Comparison of ENCODE assay signal across 9 mouse cellular contexts in genomic region chr11:4294495-4295351, GRCm38 (mm10). TPM values are rescaled to one million over a fixed set of nuclear protein-coding genes. Genes with fewer than 3 reads are reported as not detected.
DNase-seq lines count a peak whose midpoint lies in the region; ATAC-seq lines count a peak whose summit lies in the region.
"Had no signal": no experiment of that assay in that cellular context is flagged by ENCODE, and none has a peak within 500 bp of the region (broad histone marks: within the 10 kb centered on the region; RNA-seq: fewer than 3 reads in every experiment).

No protein-coding gene starts in this region.

- peak; percentile 44 for DNase-seq in embryo, embryonic 11 days
- no peak for DNase-seq in embryo, embryonic 10.5 days (ENCODE audit: low spot score)
- peak; percentile 44 for DNase-seq in thymus, postnatal 0 days (ENCODE audit: low spot score)
- DNase-seq in thymus, postnatal 36 days = no peak
- DNase-seq in urinary bladder, postnatal 25 days (ENCODE audit: low spot score) = no peak

- H3K27ac ChIP-seq in heart, embryonic 15.5 days = peak overlapping the region; percentile 76

- 33% methylated on average over 14 of the region's 14 CpGs for WGBS in heart, embryonic 15.5 days

- H3K9ac ChIP-seq in heart, embryonic 15.5 days = no peak overlapping the region

- H3K36me3 ChIP-seq in heart, embryonic 15.5 days = no peaks in the 10 kb centered on the region

- peak overlapping the region; percentile 9; the same call in 1 of the 2 replicates for H3K4me2 ChIP-seq in heart, embryonic 15.5 days

- H3K9me3 ChIP-seq in heart, embryonic 15.5 days (replicated peaks) = no peaks in the 10 kb centered on the region

- peak; percentile 51 for ATAC-seq in heart, embryonic 15.5 days (replicated peaks; ENCODE audit: insufficient number of reproducible peaks, insufficient read depth, low FRiP score, low read depth)
- 0 out of 2 replicates have a peak, but pooled peaks have one; percentile 39 for ATAC-seq in monocyte, adult 5-6 weeks (replicated peaks; ENCODE audit: insufficient number of reproducible peaks, low FRiP score, low TSS enrichment, poor library complexity, severe bottlenecking)
- no peak for ATAC-seq in activated CD4-positive, CD25-positive, alpha-beta regulatory T cell, adult 4 months

- H3K4me1 ChIP-seq in heart, embryonic 15.5 days (replicated peaks) = peaks cover 81% of the 10 kb centered on the region

- no peaks in the 10 kb centered on the region for H3K27me3 ChIP-seq in heart, embryonic 15.5 days

- no peak overlapping the region for H3K4me3 ChIP-seq in heart, embryonic 15.5 days

RNA-seq across cellular contexts. Expression of gene Lif, which starts 37.4 kb away (rescaled TPM):
- polyA plus RNA-seq in thymus, postnatal 0 days (2015; fragmentation: Nextera tagmentation; extraction: Ambion mirVana) = 0.49 and 0.65 TPM in 2 replicates
- polyA plus RNA-seq in heart, embryonic 15.5 days (2015; fragmentation: Nextera tagmentation; extraction: Ambion mirVana) = 0.23 and 0.55 TPM in 2 replicates
- total RNA-seq in monocyte, adult 5-6 weeks (2017) = 0.29 to 1.1 TPM (median 0.32 TPM) in 3 replicates
- 1 to 10 TPM; 2.9 to 6.6 TPM for polyA plus RNA-seq in activated CD4-positive, CD25-positive, alpha-beta regulatory T cell, adult 4 months (2017; shearing (Covaris generic))

RNA-seq across cellular contexts. Expression of gene Osm, which starts 58.5 kb away (rescaled TPM):
- polyA plus RNA-seq in thymus, postnatal 0 days (2015; fragmentation: Nextera tagmentation; extraction: Ambion mirVana) = 2.1 and 2.6 TPM in 2 replicates
- polyA plus RNA-seq in heart, embryonic 15.5 days (2015; fragmentation: Nextera tagmentation; extraction: Ambion mirVana) = 0.09 and 0.33 TPM in 2 replicates
- 75.5 to 155 TPM (median 106 TPM) in 3 replicates for total RNA-seq in monocyte, adult 5-6 weeks (2017)
- polyA plus RNA-seq in activated CD4-positive, CD25-positive, alpha-beta regulatory T cell, adult 4 months (2017; shearing (Covaris generic)) = 10 to 100 TPM; 18.0 to 19.8 TPM
- polyA plus RNA-seq: testis, adult 2 months had no signal

Comparison
In these comparisons a context has a peak if more than half of its experiments do, and no peak if none do; other contexts are left out.
1. DNase-seq: peak in embryo, embryonic 11 days (single experiment) and thymus, postnatal 0 days (single experiment); none in embryo, embryonic 10.5 days (single experiment), thymus, postnatal 36 days (0 of 2) and urinary bladder, postnatal 25 days (single experiment).